Mouse (Mus musculus): ENCODE data around the gene Rps15a. TPM values are rescaled to one million over a fixed set of nuclear protein-coding genes. Genes with fewer than 3 reads are reported as not detected.

The Rps15a gene
- 874 and 1,384 TPM in 2 replicates for polyA plus RNA-seq (2014; fragmentation: Nextera tagmentation; extraction: Ambion mirVana)

DNA sequence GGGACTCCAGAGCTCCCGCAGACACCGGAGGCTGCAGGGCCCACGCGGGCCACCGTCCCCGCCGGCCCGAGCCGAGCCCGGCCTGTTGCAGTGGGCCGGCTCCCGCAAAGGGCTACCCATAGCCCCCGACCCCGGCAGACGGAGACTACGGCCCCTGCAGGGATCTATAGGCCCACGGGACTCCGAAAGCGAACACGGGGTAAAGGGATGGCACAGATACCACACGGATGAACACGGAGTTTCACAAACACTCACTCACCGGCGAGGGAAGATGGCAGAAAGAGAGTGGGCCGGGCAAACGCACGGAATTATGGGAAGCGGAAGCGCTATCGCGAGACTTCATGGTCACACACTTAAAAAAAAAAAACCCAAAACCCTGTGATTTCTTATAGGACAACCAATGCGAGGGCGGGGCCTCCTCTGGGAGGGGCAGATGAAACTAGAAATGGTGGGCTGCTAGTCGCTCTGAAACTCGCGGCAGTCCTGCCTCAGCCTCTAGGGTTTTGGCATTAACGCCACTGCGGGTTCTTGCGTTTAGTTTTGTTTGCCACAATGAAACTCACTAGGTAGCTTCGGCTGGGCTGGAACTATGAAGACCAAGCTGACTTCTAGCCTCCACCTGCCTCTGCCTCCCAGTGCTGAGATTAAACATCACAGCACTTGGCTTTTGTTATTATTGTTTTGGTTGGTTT lies at the start of gene Rps15a:
Gene Rps15a (minus strand): TSS at position 312 of the 692 bp plus-strand sequence.
- ATAC-seq (ENCODE audit: low FRiP score, low TSS enrichment), result peak; percentile 81
- Histone ChIP-seq H3K9me3 (ENCODE audit: control insufficient read depth, low read length) (no peaks in the 10 kb centered on the region), H3K36me3 (ENCODE audit: control insufficient read depth, insufficient read depth, low read length) (peaks cover 68% of the 10 kb centered on the region), H3K27me3 (ENCODE audit: control insufficient read depth, insufficient read depth, low read length) (no peaks in the 10 kb centered on the region), H3K4me1 (ENCODE audit: control insufficient read depth, insufficient read depth, low read length) (peaks cover 21% of the 10 kb centered on the region), H3K4me2 (replicated peaks; ENCODE audit: low read depth, low read length) (peak within 1 kb of the TSS; percentile 75), H3K4me3 (ENCODE audit: low read length) (peak within 1 kb of the TSS; percentile 92), H3K9ac (ENCODE audit: low read depth, low read length) (peak within 1 kb of the TSS; percentile 98), H3K27ac (ENCODE audit: low read depth, low read length) (peak within 1 kb of the TSS; percentile 93)
- WGBS, result under 1% methylated on average over 40 of the region's 40 CpGs

DNA sequence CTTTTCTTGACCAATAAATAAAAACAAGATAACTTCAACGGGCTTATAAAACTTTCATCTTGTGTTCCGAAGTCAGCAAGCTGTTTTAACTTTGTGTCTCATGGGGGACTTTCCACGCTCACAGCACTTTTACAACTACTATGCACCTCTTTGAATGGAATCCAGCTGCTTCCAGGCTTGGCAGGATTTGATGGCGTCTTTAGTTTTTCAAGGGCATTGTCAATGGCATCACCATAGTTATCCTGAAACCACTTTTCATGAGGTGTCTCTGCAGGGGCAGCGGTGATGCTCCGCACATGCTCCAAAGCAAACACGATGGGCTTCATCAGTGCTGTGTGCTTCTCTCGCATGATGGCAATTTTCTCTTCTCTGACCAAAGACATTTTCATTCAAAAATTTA lies 47.0 kb upstream of the Rps15a start:
- 82% methylated on average over 8 of the region's 8 CpGs for WGBS
- Histone ChIP-seq H3K27me3 (ENCODE audit: control insufficient read depth, insufficient read depth, low read length) (no peaks in the 10 kb centered on the region), H3K9me3 (ENCODE audit: control insufficient read depth, low read length) (no peaks in the 10 kb centered on the region), H3K4me3 (ENCODE audit: low read length) (no peak overlapping the region), H3K4me1 (ENCODE audit: control insufficient read depth, insufficient read depth, low read length) (no peaks in the 10 kb centered on the region), H3K9ac (ENCODE audit: low read depth, low read length) (no peak overlapping the region), H3K36me3 (ENCODE audit: control insufficient read depth, insufficient read depth, low read length) (peaks cover 61% of the 10 kb centered on the region), H3K4me2 (replicated peaks; ENCODE audit: low read depth, low read length) (no peak overlapping the region), H3K27ac (ENCODE audit: low read depth, low read length) (no peak overlapping the region)
- ATAC-seq (ENCODE audit: low FRiP score, low TSS enrichment), result no peak

DNA sequence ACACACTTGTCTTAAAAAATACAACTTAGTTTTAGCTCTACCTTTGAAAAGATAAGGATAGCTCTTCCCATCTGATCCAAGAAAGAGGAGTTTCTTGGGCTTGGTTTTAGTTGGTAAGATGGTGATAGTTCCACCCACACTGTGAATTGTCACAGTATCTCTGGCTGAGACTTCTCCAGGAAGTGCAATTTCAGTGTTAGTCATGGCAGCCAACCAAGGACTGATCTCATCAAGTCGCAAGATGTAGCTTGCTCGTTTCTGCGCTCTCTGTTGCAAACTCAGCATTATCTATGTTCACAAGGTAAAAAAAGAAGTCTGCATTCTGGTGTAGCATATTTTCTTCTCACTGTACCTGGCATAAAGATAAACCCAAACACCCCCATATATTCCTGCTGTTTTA lies 44.1 kb upstream of the Rps15a start:
- 94% methylated on average over 3 of the region's 3 CpGs for WGBS
- H3K4me3 ChIP-seq (ENCODE audit: low read length), result no peak overlapping the region
- no peak overlapping the region for H3K9ac ChIP-seq (ENCODE audit: low read depth, low read length)
- no peaks in the 10 kb centered on the region for H3K4me1 ChIP-seq (ENCODE audit: control insufficient read depth, insufficient read depth, low read length)
- H3K4me2 ChIP-seq (replicated peaks; ENCODE audit: low read depth, low read length), result no peak overlapping the region
- ATAC-seq (ENCODE audit: low FRiP score, low TSS enrichment), result no peak
- no peaks in the 10 kb centered on the region for H3K27me3 ChIP-seq (ENCODE audit: control insufficient read depth, insufficient read depth, low read length)
- H3K27ac ChIP-seq (ENCODE audit: low read depth, low read length), result no peak overlapping the region
- H3K9me3 ChIP-seq (ENCODE audit: control insufficient read depth, low read length), result no peaks in the 10 kb centered on the region
- H3K36me3 ChIP-seq (ENCODE audit: control insufficient read depth, insufficient read depth, low read length), result peaks cover 59% of the 10 kb centered on the region

DNA sequence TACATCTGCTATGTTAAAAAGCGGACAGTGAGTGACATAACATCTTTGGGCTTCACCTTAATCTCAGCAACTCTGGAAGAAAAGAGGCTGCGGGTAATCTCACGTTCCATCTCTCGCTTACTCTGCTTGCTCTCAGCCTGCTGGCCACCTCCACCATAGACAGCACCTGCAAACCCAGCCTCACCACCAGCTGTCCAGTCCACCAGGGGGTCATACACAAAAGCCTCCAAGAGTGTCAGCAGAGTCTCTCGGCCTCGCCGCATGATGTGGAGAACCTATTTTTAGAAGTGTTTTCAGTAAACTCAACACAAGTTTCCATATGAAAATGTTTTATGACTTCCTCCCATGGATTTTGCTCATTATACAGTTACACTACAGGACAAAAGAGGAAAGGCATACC lies 40.5 kb upstream of the Rps15a start:
- H3K27me3 ChIP-seq (ENCODE audit: control insufficient read depth, insufficient read depth, low read length), result no peaks in the 10 kb centered on the region
- no peak overlapping the region for H3K27ac ChIP-seq (ENCODE audit: low read depth, low read length)
- ATAC-seq (ENCODE audit: low FRiP score, low TSS enrichment), result no peak
- WGBS, result 94% methylated on average over 7 of the region's 7 CpGs
- no peak overlapping the region for H3K4me2 ChIP-seq (replicated peaks; ENCODE audit: low read depth, low read length)
- peaks cover 77% of the 10 kb centered on the region for H3K36me3 ChIP-seq (ENCODE audit: control insufficient read depth, insufficient read depth, low read length)
- no peak overlapping the region for H3K4me3 ChIP-seq (ENCODE audit: low read length)
- no peak overlapping the region for H3K9ac ChIP-seq (ENCODE audit: low read depth, low read length)
- no peaks in the 10 kb centered on the region for H3K4me1 ChIP-seq (ENCODE audit: control insufficient read depth, insufficient read depth, low read length)
- no peaks in the 10 kb centered on the region for H3K9me3 ChIP-seq (ENCODE audit: control insufficient read depth, low read length)

DNA sequence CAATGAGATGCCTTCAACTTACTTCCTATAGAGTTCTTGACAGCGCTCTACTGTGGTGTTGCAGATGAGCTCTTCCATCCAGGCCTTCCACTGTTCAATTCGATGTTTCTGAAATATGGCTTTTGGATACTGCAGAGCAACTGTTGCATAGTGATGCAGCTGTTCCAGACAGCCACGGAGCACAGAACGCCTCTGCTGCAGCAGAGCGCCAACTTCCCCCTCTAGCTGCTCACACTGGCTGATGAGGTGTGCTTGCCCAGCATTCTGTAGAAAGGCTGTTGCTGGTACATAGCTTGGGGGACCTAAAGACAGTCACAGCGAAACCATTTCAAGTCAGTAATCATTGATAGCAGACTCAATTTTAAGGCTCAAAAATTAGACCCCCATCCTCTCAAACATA lies 38.2 kb upstream of the Rps15a start:
- Histone ChIP-seq H3K9ac (ENCODE audit: low read depth, low read length) (no peak overlapping the region), H3K27ac (ENCODE audit: low read depth, low read length) (no peak overlapping the region), H3K36me3 (ENCODE audit: control insufficient read depth, insufficient read depth, low read length) (peaks cover 71% of the 10 kb centered on the region), H3K9me3 (ENCODE audit: control insufficient read depth, low read length) (no peaks in the 10 kb centered on the region), H3K27me3 (ENCODE audit: control insufficient read depth, insufficient read depth, low read length) (no peaks in the 10 kb centered on the region), H3K4me3 (ENCODE audit: low read length) (no peak overlapping the region), H3K4me1 (ENCODE audit: control insufficient read depth, insufficient read depth, low read length) (no peaks in the 10 kb centered on the region), H3K4me2 (replicated peaks; ENCODE audit: low read depth, low read length) (no peak overlapping the region)
- ATAC-seq (ENCODE audit: low FRiP score, low TSS enrichment), result no peak
- 93% methylated on average over 6 of the region's 6 CpGs for WGBS

DNA sequence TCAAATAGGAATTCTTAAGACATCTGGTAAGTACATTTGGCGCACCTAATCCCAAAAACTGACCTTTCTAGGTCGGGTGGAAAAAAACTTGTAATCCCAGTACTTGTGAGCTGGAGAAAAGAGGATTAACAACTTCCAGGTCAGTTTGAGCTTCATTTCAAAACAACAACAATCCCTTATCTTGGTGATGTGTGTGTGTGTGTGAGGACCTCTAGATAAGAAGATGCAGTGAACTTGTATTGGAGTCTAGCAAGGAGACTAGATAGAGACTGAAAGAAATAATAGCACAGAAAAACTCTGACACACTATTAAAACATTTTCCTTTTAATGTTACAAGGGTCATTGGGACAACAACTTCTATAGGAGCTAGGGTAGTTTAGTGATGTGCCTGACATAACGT lies 27.6 kb upstream of the Rps15a start:
- H3K4me1 ChIP-seq (ENCODE audit: control insufficient read depth, insufficient read depth, low read length), result no peaks in the 10 kb centered on the region
- H3K27ac ChIP-seq (ENCODE audit: low read depth, low read length), result no peak overlapping the region
- H3K4me2 ChIP-seq (replicated peaks; ENCODE audit: low read depth, low read length), result no peak overlapping the region
- no peak for ATAC-seq (ENCODE audit: low FRiP score, low TSS enrichment)
- 88% methylated on average over 3 of the region's 3 CpGs for WGBS
- H3K4me3 ChIP-seq (ENCODE audit: low read length), result no peak overlapping the region
- peaks cover 84% of the 10 kb centered on the region for H3K36me3 ChIP-seq (ENCODE audit: control insufficient read depth, insufficient read depth, low read length)
- H3K9me3 ChIP-seq (ENCODE audit: control insufficient read depth, low read length), result no peaks in the 10 kb centered on the region
- H3K27me3 ChIP-seq (ENCODE audit: control insufficient read depth, insufficient read depth, low read length), result no peaks in the 10 kb centered on the region
- no peak overlapping the region for H3K9ac ChIP-seq (ENCODE audit: low read depth, low read length)

DNA sequence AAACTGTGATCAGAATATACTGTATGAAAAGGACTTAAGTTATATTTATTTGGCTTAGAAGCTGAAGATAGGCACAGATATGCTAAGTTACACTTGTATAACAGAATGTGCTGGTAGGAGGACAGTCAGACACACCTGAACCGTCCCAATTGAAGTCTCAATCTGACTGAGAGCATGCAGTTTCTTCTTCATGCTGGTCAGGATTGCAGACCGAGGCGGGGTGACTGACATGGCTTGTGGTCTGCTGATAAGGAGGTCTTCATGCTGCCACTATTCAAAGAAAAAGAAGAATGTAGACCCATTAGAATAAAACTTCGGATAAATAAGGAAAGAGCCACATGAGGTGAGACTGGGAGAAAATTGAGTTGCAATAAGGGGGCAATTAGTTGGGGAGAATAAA lies 27.1 kb upstream of the Rps15a start:
- no peak for ATAC-seq (ENCODE audit: low FRiP score, low TSS enrichment)
- WGBS, result 94% methylated on average over 4 of the region's 4 CpGs
- Histone ChIP-seq H3K4me2 (replicated peaks; ENCODE audit: low read depth, low read length) (no peak overlapping the region), H3K27ac (ENCODE audit: low read depth, low read length) (no peak overlapping the region), H3K4me1 (ENCODE audit: control insufficient read depth, insufficient read depth, low read length) (no peaks in the 10 kb centered on the region), H3K36me3 (ENCODE audit: control insufficient read depth, insufficient read depth, low read length) (peaks cover 82% of the 10 kb centered on the region), H3K9me3 (ENCODE audit: control insufficient read depth, low read length) (no peaks in the 10 kb centered on the region), H3K27me3 (ENCODE audit: control insufficient read depth, insufficient read depth, low read length) (no peaks in the 10 kb centered on the region), H3K9ac (ENCODE audit: low read depth, low read length) (no peak overlapping the region), H3K4me3 (ENCODE audit: low read length) (no peak overlapping the region)

DNA sequence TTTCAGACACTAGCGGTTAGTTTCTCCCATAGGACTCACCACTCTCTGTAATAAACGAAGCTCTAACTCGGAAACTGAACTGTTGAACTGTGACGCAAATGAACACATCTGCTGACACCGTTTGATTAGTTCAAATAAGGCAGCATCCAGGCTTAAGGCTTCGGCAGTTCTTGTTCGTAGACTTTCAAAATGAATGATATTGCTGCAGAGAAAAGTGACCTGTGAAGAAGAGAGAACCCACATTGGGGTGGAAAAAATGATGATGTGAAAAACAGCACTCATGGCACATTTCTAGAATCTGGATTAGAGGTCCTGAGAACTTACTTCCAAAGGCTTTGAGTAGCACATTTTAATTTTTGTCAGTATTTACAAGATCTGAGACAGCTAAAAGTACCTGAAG lies 25.3 kb upstream of the Rps15a start:
- Histone ChIP-seq H3K27me3 (ENCODE audit: control insufficient read depth, insufficient read depth, low read length) (no peaks in the 10 kb centered on the region), H3K4me3 (ENCODE audit: low read length) (no peak overlapping the region), H3K4me1 (ENCODE audit: control insufficient read depth, insufficient read depth, low read length) (no peaks in the 10 kb centered on the region), H3K9me3 (ENCODE audit: control insufficient read depth, low read length) (no peaks in the 10 kb centered on the region), H3K4me2 (replicated peaks; ENCODE audit: low read depth, low read length) (no peak overlapping the region), H3K9ac (ENCODE audit: low read depth, low read length) (no peak overlapping the region), H3K27ac (ENCODE audit: low read depth, low read length) (no peak overlapping the region), H3K36me3 (ENCODE audit: control insufficient read depth, insufficient read depth, low read length) (peaks cover 86% of the 10 kb centered on the region)
- WGBS, result 95% methylated on average over 7 of the region's 7 CpGs
- no peak for ATAC-seq (ENCODE audit: low FRiP score, low TSS enrichment)

DNA sequence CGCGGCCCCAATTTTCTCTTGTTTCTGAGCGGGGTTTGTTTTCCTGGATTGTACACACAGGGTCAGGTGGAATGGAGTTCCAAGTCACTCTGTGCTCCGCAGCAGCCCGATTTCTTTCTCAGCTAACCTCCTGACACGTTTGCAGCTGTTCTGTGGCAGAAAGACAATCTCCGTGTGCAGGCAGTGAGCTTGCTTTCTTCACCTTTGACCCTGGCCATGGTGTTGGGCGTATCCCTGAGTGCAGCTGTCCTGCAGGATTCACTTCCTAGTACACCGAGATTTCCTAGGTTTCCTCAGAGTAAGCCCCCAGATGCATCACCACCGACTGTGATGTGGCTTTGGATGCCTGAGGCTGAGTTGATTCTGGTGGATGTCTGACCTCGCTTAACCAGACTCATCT lies 19.1 kb upstream of the Rps15a start:
- no peak for ATAC-seq (ENCODE audit: low FRiP score, low TSS enrichment)
- Histone ChIP-seq H3K9me3 (ENCODE audit: control insufficient read depth, low read length) (no peaks in the 10 kb centered on the region), H3K36me3 (ENCODE audit: control insufficient read depth, insufficient read depth, low read length) (peaks cover 54% of the 10 kb centered on the region), H3K9ac (ENCODE audit: low read depth, low read length) (no peak overlapping the region), H3K27ac (ENCODE audit: low read depth, low read length) (no peak overlapping the region), H3K4me1 (ENCODE audit: control insufficient read depth, insufficient read depth, low read length) (no peaks in the 10 kb centered on the region), H3K4me3 (ENCODE audit: low read length) (no peak overlapping the region), H3K4me2 (replicated peaks; ENCODE audit: low read depth, low read length) (no peak overlapping the region), H3K27me3 (ENCODE audit: control insufficient read depth, insufficient read depth, low read length) (no peaks in the 10 kb centered on the region)
- 72% methylated on average over 11 of the region's 11 CpGs for WGBS

Measured in kidney, embryonic 14.5 days (tissue).